Mouse (Mus musculus) embryonic facial prominence, embryonic 11.5 days (tissue): ENCODE data around the gene Racgap1. TPM values are rescaled to one million over a fixed set of nuclear protein-coding genes. Genes with fewer than 3 reads are reported as not detected.

Source experiments
- ATAC-seq: fragments of 200-750 bp; cut with Nextera tagmentation; replicated peaks from 2 replicates; pipeline ENCODE4 v1.8.0; 2017; ENCODE audit warnings: low read depth; ENCODE audit not compliant: insufficient number of reproducible peaks, low FRiP score, low TSS enrichment
- DNase-seq: peaks from one replicate; pipeline ENCODE4 v3.0.0-alpha.2; 2015; ENCODE audit warnings: low spot score
- H3K27ac ChIP-seq: fragments of 300-500 bp; sonication (generic); replicated peaks from 2 replicates; pipeline ENCODE4 v1.5.1; 2014; ENCODE audit warnings: mild to moderate bottlenecking, low read depth, low read length, control low read depth
- H3K27me3 ChIP-seq: fragments of 300-500 bp; sonication (generic); 2 replicates; pipeline ENCODE4 v1.6.1; 2014; ENCODE audit warnings: mild to moderate bottlenecking, low read length, moderate library complexity, mixed read lengths; ENCODE audit not compliant: control insufficient read depth, insufficient read depth
- H3K36me3 ChIP-seq: fragments of 300-500 bp; sonication (generic); replicated peaks from 2 replicates; pipeline ENCODE4 v1.6.1; 2014; ENCODE audit warnings: low read depth, mild to moderate bottlenecking, low read length, moderate library complexity, mixed read lengths; ENCODE audit not compliant: control insufficient read depth, insufficient read depth
- H3K4me1 ChIP-seq: fragments of 300-500 bp; sonication (generic); 2 replicates; pipeline ENCODE4 v1.6.1; 2014; ENCODE audit warnings: low read length, mixed read lengths; ENCODE audit not compliant: control insufficient read depth, insufficient read depth
- H3K4me2 ChIP-seq: fragments of 300-500 bp; sonication (generic); 2 replicates; pipeline ENCODE4 v1.6.1; 2014; ENCODE audit warnings: low read depth, mild to moderate bottlenecking, control low read depth, low read length, moderate library complexity
- H3K4me3 ChIP-seq: fragments of 300-500 bp; sonication (generic); 2 replicates; pipeline ENCODE4 v1.5.1; 2014; ENCODE audit warnings: low read depth, low read length, control low read depth
- H3K9ac ChIP-seq: fragments of 300-500 bp; sonication (generic); replicated peaks from 2 replicates; pipeline ENCODE4 v1.6.1; 2014; ENCODE audit warnings: mild to moderate bottlenecking, control low read depth, low read length
- H3K9me3 ChIP-seq: fragments of 300-500 bp; sonication (generic); replicated peaks from 2 replicates; pipeline ENCODE4 v1.6.1; 2016; ENCODE audit warnings: mild to moderate bottlenecking, low read length, inconsistent platforms, mixed read lengths; ENCODE audit not compliant: control insufficient read depth
- WGBS: fragments of 180-500 bp; shearing (Covaris S2); extraction: QIAGEN DNeasy Blood & Tissue Kit; methylation state at CpG from one replicate; pipeline ENCODE4 v1.1.7; 2014; 5-methylcytosine and 5-hydroxymethylcytosine counted together
- polyA plus RNA-seq: library from polyadenylated mRNA; unstranded; fragments of >200 nt; fragmentation: Nextera tagmentation; extraction: Ambion mirVana; gene quantifications from 2 replicates; pipeline ENCODE4 v1.2.1, GENCODE M21; 2014

The Racgap1 gene
- 147 and 152 TPM in 2 replicates for polyA plus RNA-seq

- peak; percentile 98 for DNase-seq
- Histone ChIP-seq H3K4me3 (peak within 1 kb of the TSS; percentile 71), H3K9ac (peak within 1 kb of the TSS; percentile 79), H3K4me2 (peak within 1 kb of the TSS; percentile 54), H3K4me1 (peaks cover 4% of the 10 kb centered on the region), H3K27me3 (peaks cover 10% of the 10 kb centered on the region), H3K9me3 (no peaks in the 10 kb centered on the region), H3K36me3 (no peaks in the 10 kb centered on the region), H3K27ac (no peak within 1 kb of the TSS)
- WGBS = under 1% methylated on average over 63 of the region's 68 CpGs
- ATAC-seq = peak; percentile 82
Measured at GRCm38 (mm10) chr15:99651163-99651872, at the start of gene Racgap1. TSS of gene Racgap1 (minus strand) at chr15:99651656.

- 84% methylated on average over 18 of the region's 18 CpGs for WGBS
- H3K27ac ChIP-seq = no peak overlapping the region
- no peaks in the 10 kb centered on the region; the same call in 1 of the 2 replicates for H3K27me3 ChIP-seq
Measured at GRCm38 (mm10) chr15:99700219-99701106, 49.0 kb upstream of the Racgap1 start.

GRCm38 (mm10) chr15:99699715-99700114 lies 48.3 kb upstream of the Racgap1 start:
- Histone ChIP-seq H3K4me2 (no peak overlapping the region), H3K4me3 (no peak overlapping the region), H3K27me3 (no peaks in the 10 kb centered on the region; the same call in 1 of the 2 replicates), H3K9ac (no peak overlapping the region), H3K36me3 (peaks cover 3% of the 10 kb centered on the region; the same call in 1 of the 2 replicates), H3K9me3 (no peaks in the 10 kb centered on the region), H3K27ac (no peak overlapping the region), H3K4me1 (no peaks in the 10 kb centered on the region; the same call in none of the 2 replicates)
- no peak for ATAC-seq
- WGBS = 85% methylated on average over 10 of the region's 10 CpGs
- no peak for DNase-seq

More at GRCm38 (mm10) chr15:99700219-99701106, 49.0 kb upstream of the Racgap1 start:
- Histone ChIP-seq H3K4me2 (no peak overlapping the region), H3K9me3 (no peaks in the 10 kb centered on the region), H3K4me3 (no peak overlapping the region), H3K36me3 (peaks cover 6% of the 10 kb centered on the region; the same call in 1 of the 2 replicates), H3K9ac (no peak overlapping the region), H3K4me1 (no peaks in the 10 kb centered on the region; the same call in none of the 2 replicates)
- ATAC-seq (no peak), DNase-seq (no peak)

GRCm38 (mm10) chr15:99698533-99699085 lies 47.2 kb upstream of the Racgap1 start:
- no peaks in the 10 kb centered on the region for H3K9me3 ChIP-seq
- no peak overlapping the region for H3K4me2 ChIP-seq
- no peaks in the 10 kb centered on the region; the same call in 1 of the 2 replicates for H3K27me3 ChIP-seq
- H3K9ac ChIP-seq = no peak overlapping the region
- H3K36me3 ChIP-seq = no peaks in the 10 kb centered on the region
- no peak overlapping the region for H3K4me3 ChIP-seq
- no peak for ATAC-seq
- no peaks in the 10 kb centered on the region; the same call in 1 of the 2 replicates for H3K4me1 ChIP-seq
- H3K27ac ChIP-seq = no peak overlapping the region
- no peak for DNase-seq
- 31% methylated on average over 20 of the region's 20 CpGs for WGBS

GRCm38 (mm10) chr15:99697309-99697708 lies 45.9 kb upstream of the Racgap1 start:
- H3K9ac ChIP-seq = no peak overlapping the region
- no peaks in the 10 kb centered on the region; the same call in 1 of the 2 replicates for H3K27me3 ChIP-seq
- DNase-seq (peak; percentile 50), ATAC-seq (no peak)
- no peak overlapping the region for H3K4me2 ChIP-seq
- H3K36me3 ChIP-seq = no peaks in the 10 kb centered on the region
- H3K4me1 ChIP-seq = no peaks in the 10 kb centered on the region
- no peak overlapping the region for H3K4me3 ChIP-seq
- H3K27ac ChIP-seq = no peak overlapping the region
- H3K9me3 ChIP-seq = no peaks in the 10 kb centered on the region
- WGBS = 11% methylated on average over 2 of the region's 2 CpGs

- no peak for ATAC-seq
- Histone ChIP-seq H3K9me3 (no peaks in the 10 kb centered on the region), H3K4me3 (no peak overlapping the region), H3K27ac (no peak overlapping the region), H3K36me3 (no peaks in the 10 kb centered on the region), H3K4me2 (no peak overlapping the region), H3K9ac (no peak overlapping the region), H3K27me3 (no peaks in the 10 kb centered on the region; the same call in 1 of the 2 replicates), H3K4me1 (no peaks in the 10 kb centered on the region)
- 58% methylated on average over 9 of the region's 9 CpGs for WGBS
- DNase-seq = no peak
Measured at GRCm38 (mm10) chr15:99691976-99692375, 40.5 kb upstream of the Racgap1 start.

GRCm38 (mm10) chr15:99690924-99691323 lies 39.5 kb upstream of the Racgap1 start:
- no peak for DNase-seq
- Histone ChIP-seq H3K4me1 (no peaks in the 10 kb centered on the region), H3K27me3 (no peaks in the 10 kb centered on the region; the same call in 1 of the 2 replicates), H3K36me3 (no peaks in the 10 kb centered on the region), H3K27ac (no peak overlapping the region), H3K9ac (no peak overlapping the region), H3K9me3 (no peaks in the 10 kb centered on the region), H3K4me2 (no peak overlapping the region), H3K4me3 (no peak overlapping the region)
- ATAC-seq = no peak
- WGBS = 17% methylated on average over 4 of the region's 4 CpGs
